Mouse (Mus musculus) layer of hippocampus, adult 8-10 months (tissue): ENCODE results near the gene Farsa. TPM values are rescaled to one million over a fixed set of nuclear protein-coding genes. Genes with fewer than 3 reads are reported as not detected.
"Not testable (repeated sequence)": the region's sequence is repeated elsewhere in the genome, so short reads cannot be mapped to it uniquely, and the experiment has no call there.

Experiments
- DNase-seq, 2 experiments: peaks; one replicate each; pipeline ENCODE4 v3.0.0; 2022; ENCODE audit warnings: low spot score in 2 of 2
- total RNA-seq, 4 experiments: library from RNA; stranded (reverse); gene quantifications; 2 replicates each; pipeline ENCODE4 v1.2.4; 2022

Gene Farsa
- 10 to 100 TPM; 47.2 to 54.8 (median 52.9) TPM for total RNA-seq

GRCm38 (mm10) chr8:84856864-84857441, at the start of gene Farsa:
Farsa (plus strand) TSS chr8:84856989.
- peak; percentile 91 to 94 for DNase-seq

DNA sequence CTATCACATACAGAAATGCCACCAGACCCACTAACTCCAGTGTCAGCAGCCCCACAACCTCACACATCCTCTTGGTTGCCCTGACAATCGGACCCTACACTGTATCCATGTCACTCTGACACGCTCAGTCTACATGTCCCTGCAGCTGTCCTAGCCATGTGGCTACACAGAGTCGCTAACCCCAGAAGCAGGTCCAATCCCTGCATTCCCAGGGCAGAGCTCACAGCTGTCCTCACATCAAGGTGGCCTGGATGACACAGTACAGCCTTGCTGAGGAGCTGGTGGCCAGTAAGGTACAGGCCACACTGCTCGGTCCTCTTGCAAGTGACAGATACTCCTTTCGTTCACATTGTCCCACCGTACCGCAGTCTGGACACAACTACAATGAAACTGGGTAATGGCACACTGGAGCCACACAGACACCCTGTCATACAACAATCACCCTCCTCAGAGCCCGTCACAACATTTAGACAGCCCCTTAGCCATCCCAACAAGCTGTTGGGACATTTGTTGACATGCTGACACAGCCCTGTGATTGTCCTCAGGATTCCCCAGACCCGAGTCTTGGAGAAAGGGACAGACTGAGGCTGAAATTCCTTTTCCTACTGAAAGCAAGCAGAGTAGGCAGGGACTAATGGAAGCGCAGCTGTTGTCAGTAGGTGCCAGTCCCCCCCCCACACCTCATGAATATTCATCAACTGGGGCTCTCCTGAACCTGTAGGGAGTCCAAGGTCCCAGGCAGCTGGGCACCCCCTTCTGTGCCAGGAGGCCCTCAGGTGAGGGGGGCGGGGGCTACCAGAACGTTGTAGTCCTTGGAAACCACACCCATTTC, 47.5 kb upstream of the Farsa start:
- no peak for DNase-seq

- no peak for DNase-seq
Observed at GRCm38 (mm10) chr8:84809941-84810280, 46.9 kb upstream of the Farsa start.

- peak; percentile 92 to 98 for DNase-seq
Observed at GRCm38 (mm10) chr8:84810896-84811295, 45.9 kb upstream of the Farsa start.

DNA sequence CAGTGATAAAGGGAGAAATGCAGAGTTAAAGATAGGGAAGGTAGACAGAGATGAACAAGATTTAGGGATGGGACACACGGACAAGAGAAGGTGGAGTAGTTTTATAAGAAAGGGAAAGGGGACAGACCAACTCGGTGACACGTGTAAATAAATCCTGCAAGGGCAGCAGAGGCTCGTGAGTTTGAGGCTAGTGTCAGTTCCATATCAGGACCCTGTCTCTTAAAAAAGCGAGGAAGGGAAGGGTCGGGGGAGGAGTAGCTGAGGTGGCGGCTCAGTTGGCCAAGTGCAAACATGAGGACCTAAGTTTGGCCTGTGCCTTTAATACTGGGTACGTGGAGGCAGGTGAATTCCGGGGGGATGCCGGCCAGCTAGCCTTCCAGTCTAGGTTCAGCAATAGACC, 45.5 kb upstream of the Farsa start:
- DNase-seq, result no peak

DNA sequence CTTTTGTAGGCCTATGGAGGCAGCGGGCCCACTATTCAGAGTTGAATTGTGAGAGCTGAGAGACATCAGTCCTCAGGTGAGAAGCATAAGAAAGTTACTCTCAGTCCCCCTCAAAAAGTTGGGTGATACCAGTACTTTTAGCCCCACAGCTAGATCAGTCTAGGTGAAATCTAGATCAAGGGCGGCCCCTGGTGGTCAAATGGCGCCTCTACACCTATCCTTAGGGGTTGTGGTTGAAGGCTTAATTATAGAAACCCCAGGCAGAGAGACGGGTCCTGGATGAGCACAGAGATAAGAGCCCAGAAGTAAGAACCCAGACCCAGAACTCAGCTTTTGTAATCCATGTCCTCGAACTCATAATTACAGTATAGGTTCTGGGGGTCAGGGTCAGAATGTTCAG, 43.7 kb upstream of the Farsa start:
- DNase-seq, result peak in 1 of 2 experiments; percentile 88

GRCm38 (mm10) chr8:84813830-84814229, 43.0 kb upstream of the Farsa start:
- no peak for DNase-seq

DNA sequence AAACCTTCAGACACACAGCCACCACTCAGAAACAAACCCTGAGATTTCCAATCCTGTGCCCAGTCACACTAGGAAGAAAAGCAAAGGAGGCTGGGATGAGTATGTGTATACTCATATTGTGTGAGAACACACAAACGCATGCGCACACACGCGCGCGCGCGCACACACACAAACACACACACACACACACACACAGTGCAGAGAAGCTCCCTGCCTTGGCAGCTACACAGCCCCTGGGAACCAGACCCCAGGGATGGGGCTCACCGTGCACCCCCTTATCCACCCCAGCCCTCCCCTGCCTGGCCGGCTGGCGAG, 42.6 kb upstream of the Farsa start:
- DNase-seq, result peak in 1 of 2 experiments; percentile 35

- DNase-seq, result no peak
Observed at GRCm38 (mm10) chr8:84814555-84815441, 42.0 kb upstream of the Farsa start.

DNA sequence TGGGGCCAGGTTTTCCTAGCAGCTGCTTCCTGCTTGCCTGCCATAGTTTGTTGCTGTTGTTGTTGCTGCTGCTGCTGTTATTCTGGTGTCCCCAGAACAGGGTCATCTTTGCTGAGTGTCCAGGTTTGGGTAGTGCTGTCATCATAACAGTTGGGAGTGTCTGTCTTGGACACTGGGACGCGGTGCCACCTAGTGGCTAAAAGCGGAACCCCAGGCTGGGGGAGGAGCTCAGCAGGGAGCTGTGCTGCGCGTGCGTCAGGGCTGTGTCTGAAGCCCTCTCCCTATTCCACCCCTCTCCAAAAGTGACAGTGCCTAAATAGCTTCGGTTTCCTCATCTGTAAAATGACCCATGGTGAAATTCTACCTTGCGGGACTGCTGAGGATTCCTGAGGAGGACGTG, 41.2 kb upstream of the Farsa start:
- DNase-seq, result peak; percentile 91 to 97

DNA sequence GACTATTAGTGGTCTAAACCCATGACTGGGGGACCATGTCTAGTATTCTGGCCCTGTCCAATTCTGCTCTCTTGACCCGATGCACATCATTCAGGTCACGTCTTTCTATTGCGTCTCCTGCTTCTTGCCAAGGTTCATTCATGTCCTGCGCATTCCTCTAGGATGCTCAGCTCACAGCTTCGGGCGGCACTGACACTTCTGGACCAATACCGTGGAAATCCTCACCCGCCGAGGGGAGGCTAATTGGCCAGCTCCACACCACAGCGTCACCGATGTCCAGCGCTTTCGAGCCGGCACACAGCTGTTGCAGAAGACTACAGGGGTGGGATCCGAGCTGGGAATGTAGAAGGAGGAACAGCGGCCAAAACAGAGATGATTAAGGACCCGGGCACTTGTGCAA, 40.7 kb upstream of the Farsa start:
- no peak for DNase-seq

GRCm38 (mm10) chr8:84822723-84823122, 34.1 kb upstream of the Farsa start, which contains the start of gene Dand5:
Dand5 (minus strand) TSS chr8:84822823.
- no peak for DNase-seq

- DNase-seq, result no peak
Observed at GRCm38 (mm10) chr8:84823653-84824052, 33.1 kb upstream of the Farsa start.

- no peak for DNase-seq
Observed at GRCm38 (mm10) chr8:84825636-84826035, 31.2 kb upstream of the Farsa start.

- DNase-seq, result not testable (repeated sequence)
Observed at GRCm38 (mm10) chr8:84826518-84826917, 30.3 kb upstream of the Farsa start.

DNA sequence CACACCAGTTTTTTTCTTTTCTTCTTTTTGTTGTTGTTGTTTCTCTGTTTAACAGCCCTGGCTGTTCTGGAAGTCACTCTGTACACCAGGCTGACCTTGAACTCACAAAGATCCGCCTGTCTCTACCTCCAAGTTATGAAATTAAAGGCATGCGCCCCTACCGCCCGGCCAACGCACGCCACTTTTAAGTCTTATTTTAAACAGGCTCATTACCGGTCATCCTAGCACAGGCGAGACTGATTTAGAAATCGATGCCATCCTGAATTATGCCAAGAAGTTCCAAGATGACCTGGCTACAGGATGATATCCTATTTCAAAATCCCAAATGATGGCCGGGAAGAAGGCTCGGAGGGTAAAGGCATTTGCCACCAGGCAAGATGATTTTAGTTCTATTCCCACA, 25.3 kb upstream of the Farsa start, which contains the start of gene Gadd45gip1:
Gene Gadd45gip1 (plus strand): TSS at position 33 of the 400 bp plus-strand sequence.
- DNase-seq, result no peak

DNA sequence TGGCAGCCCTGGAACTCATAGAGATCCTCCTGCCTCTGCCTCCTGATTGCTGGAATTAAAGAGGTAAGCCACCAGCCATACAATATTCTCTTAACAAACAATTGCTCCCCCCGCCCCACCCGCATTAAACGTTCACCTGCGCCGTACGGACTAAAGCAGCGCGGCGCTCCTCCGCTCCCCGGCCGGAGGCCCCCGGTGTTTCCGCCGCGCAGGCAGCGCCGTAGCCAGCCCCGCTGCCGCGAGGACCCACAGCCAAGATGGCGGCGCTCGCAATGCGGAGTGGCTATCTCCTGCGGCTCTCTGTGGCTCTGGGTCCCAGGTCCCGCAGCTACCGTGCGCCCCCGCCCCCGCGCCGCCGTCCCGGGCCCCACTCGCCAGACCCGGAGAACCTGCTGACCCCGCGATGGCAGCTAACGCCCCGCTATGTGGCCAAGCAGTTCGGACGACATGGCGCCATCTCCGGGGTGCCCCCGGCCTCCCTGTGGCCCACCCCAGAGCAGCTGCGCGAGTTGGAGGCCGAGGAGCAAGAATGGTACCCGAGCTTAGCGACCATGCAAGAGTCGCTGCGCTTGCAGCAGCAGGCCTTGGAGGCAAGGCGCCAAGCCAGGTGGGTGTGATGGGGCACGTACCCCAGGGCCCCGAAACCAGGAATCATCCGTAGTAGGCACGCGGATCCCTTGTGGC, 24.6 kb upstream of the Farsa start:
- peak in 1 of 2 experiments; percentile 73 for DNase-seq

DNA sequence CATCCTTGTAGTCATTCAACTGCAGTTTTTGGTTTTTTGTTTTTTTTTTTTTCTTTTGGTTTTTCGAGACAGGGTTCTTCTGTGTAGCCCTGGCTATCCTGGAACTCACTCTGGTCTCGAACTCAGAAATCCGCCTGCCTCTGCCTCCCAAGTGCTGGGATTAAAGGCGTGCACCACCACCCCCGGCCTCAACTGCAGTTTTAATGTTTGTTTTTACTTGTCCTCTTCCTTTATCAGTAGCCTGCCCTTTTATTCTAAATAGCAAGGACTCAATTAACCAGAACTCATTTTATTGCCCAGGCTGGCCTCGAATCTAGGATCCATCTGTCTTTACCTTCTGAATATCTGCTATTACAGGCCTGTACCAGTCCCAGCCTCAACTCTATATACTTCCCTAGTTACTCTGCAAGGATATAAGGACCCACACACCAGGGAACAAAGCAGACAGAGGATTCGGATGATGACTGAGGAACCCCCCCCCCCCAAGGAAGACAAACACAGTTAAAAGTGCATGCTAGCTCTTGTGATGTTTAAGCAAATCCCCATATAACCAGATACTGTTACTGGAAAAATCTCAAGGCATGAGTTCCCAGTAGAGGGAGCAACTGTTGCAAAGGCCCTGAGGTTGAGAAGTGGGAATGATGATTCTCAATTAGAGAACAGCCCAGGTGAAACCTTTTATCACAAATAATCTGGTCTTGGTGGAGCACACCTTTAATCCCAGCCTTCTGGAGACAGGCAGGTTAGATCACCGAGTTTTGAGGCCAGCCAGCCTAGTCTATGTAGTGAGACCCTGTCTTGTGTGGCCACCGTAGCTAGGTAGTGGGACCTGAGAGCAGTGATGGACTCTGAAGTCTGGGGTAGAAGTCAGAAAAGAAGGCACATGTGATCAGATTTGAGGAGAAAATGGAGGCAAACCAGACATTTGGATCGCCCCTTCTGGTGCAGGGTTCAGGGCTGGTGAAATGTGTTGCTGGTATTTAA, 23.7 kb upstream of the Farsa start:
- no peak for DNase-seq

DNA sequence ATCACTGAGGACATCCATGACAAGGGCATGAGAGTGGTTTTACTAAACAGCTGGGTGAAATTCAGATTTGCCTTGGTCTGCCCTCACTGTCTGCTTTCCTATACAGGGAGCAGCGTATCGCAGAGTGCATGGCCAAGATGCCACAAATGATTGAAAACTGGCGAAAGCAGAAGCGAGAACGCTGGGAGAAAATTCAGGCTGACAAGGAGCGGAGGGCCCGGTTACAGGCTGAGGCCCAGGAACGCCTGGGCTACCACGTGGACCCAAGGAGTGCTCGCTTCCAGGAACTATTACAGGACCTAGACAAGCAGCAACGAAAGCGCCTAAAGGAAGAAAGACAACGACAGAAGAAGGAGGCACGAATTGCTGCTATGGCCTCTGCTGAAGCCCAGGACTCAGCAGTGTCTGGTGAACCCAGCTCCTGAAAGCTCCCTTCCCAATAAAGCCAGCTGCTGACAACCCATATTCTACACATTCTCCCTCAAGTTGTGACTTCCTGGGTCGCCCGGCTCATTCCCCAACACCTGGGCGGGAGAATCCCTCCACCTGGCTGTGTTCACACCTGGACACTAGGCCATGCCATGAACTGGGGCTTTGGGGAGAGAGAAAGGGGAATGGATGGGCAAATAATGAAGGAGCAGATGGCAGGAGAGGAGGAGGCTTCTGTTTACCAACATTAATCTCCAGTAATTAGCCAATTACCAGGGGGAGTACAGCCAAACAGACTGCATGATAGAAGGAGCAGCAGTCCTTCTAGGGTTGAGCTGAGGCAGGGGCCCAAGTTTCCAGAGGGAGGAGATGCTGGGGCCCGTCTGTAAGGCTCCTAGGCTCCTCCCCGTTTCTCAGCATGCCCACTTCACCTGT, 22.6 kb upstream of the Farsa start:
- no peak for DNase-seq
